Comparison of ENCODE assay signal across 8 mouse cellular contexts in the genomic region with DNA sequence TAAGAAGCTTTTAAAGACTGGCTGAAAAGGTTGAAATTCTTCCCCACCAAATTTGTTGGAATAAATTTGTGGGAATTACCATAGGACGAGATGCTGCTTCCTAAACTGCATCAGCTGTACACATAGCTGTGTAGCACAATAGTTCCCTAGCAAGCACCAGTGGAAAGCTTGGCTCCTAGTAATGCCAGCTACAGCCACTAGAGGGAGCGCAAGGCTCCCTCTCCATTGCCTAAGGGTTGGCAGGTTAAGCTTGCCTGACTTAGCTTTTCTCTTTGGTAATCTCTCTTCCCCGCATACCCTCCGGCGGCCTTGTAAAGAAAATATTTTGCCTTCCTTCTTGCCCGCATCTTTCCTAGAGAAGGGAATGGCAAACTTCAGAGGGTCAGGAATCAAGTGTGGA.
A peak's percentile ranks its signal among the peaks of the same experiment; 100 is the strongest.
DNase-seq lines count a peak whose midpoint lies in the region; ATAC-seq and TF ChIP-seq lines count a peak whose summit lies in the region.

No protein-coding gene starts in this region.

- ATAC-seq in forebrain, embryonic 12.5 days (ENCODE audit: low FRiP score), result peak; percentile 88
- peak; percentile 40; the same call in 1 of the 2 replicates for ATAC-seq in lung, postnatal 0 days

- H3K4me2 ChIP-seq in forebrain, embryonic 12.5 days, result no peak overlapping the region
- H3K4me2 ChIP-seq in lung, postnatal 0 days (replicated peaks; ENCODE audit: low read depth, low read length), result no peak overlapping the region

- peak; percentile 64 for DNase-seq in MN1 (ENCODE audit: low spot score)
- peak; percentile 71 for DNase-seq in c-Kit-positive CD71-positive TER-119-positive erythroid progenitor cells, embryonic 14.5 days (ENCODE audit: low spot score)
- DNase-seq in hindbrain, embryonic 10.5 days (ENCODE audit: low spot score), result peak; percentile 83
- DNase-seq in layer of hippocampus, adult 2 months (ENCODE audit: low spot score in 2 of 2), result peak; percentile 76 to 88
- peak; percentile 84 for DNase-seq in lung, postnatal 0 days (ENCODE audit: low spot score)
- peak; percentile 71 for DNase-seq in retina, adult 2 months (ENCODE audit: low read depth, low spot score)
- peak; percentile 78 for DNase-seq in thymus, postnatal 14 days

- H3K9ac ChIP-seq in forebrain, embryonic 12.5 days, result no peak overlapping the region
- no peak overlapping the region for H3K9ac ChIP-seq in lung, postnatal 0 days (replicated peaks; ENCODE audit: low read depth)

- H3K9me3 ChIP-seq in forebrain, embryonic 12.5 days, result no peaks in the 10 kb centered on the region
- H3K9me3 ChIP-seq in hindbrain, embryonic 10.5 days, result no peaks in the 10 kb centered on the region
- no peaks in the 10 kb centered on the region for H3K9me3 ChIP-seq in lung, postnatal 0 days (ENCODE audit: low read length)

- 0 out of 2 replicates have a peak, but pooled peaks cover 6% of the 10 kb centered on the region for H3K4me1 ChIP-seq in forebrain, embryonic 12.5 days
- H3K4me1 ChIP-seq in hindbrain, embryonic 10.5 days (replicated peaks), result peaks cover 14% of the 10 kb centered on the region
- H3K4me1 ChIP-seq in lung, postnatal 0 days (ENCODE audit: insufficient read depth, low read depth, low read length), result peaks cover 14% of the 10 kb centered on the region

- H3K27ac ChIP-seq in forebrain, embryonic 12.5 days, result no peak overlapping the region
- H3K27ac ChIP-seq in hindbrain, embryonic 10.5 days, result no peak overlapping the region
- H3K27ac ChIP-seq in layer of hippocampus, adult 2 months, result no peak overlapping the region
- no peak overlapping the region for H3K27ac ChIP-seq in lung, postnatal 0 days (ENCODE audit: low read length)

- no peak overlapping the region for H3K4me3 ChIP-seq in forebrain, embryonic 12.5 days (replicated peaks)
- no peak overlapping the region for H3K4me3 ChIP-seq in hindbrain, embryonic 10.5 days
- no peak overlapping the region for H3K4me3 ChIP-seq in layer of hippocampus, adult 2 months
- no peak overlapping the region for H3K4me3 ChIP-seq in lung, postnatal 0 days (ENCODE audit: low read depth, low read length)

- no peaks in the 10 kb centered on the region for H3K27me3 ChIP-seq in forebrain, embryonic 12.5 days
- H3K27me3 ChIP-seq in hindbrain, embryonic 10.5 days (ENCODE audit: insufficient read depth, poor library complexity, severe bottlenecking), result no peaks in the 10 kb centered on the region
- no peaks in the 10 kb centered on the region for H3K27me3 ChIP-seq in lung, postnatal 0 days (replicated peaks; ENCODE audit: insufficient read depth, low read length)

- TF ChIP-seq EP300 in lung, postnatal 0 days (IDR thresholded peaks at IDR 0.05), result no peak

- no peaks in the 10 kb centered on the region for H3K36me3 ChIP-seq in forebrain, embryonic 12.5 days (replicated peaks)
- H3K36me3 ChIP-seq in hindbrain, embryonic 10.5 days, result no peaks in the 10 kb centered on the region
- no peaks in the 10 kb centered on the region for H3K36me3 ChIP-seq in lung, postnatal 0 days (ENCODE audit: insufficient read depth, low read length)

- peak; percentile 100 for TF ChIP-seq CTCF in layer of hippocampus, adult 2 months (conservative IDR thresholded peaks at IDR 0.05)
- peak; percentile 98 for TF ChIP-seq CTCF in lung, postnatal 0 days (IDR thresholded peaks at IDR 0.05)

- WGBS in forebrain, embryonic 12.5 days, result 27% methylated on average over 6 of the region's 6 CpGs
- WGBS in hindbrain, embryonic 10.5 days, result 25% methylated on average over 6 of the region's 6 CpGs
- WGBS in lung, postnatal 0 days, result 11% methylated on average over 6 of the region's 6 CpGs
